Mouse (Mus musculus) heart, postnatal 0 days (tissue): ENCODE data around the gene Primpol.

Source experiments
- CTCF ChIP-seq: IDR thresholded peaks from 2 replicates; pipeline ENCODE4 v1.5.1; 2016; ENCODE audit warnings: antibody characterized with exemption, control low read depth, low read depth
- EP300 ChIP-seq: IDR thresholded peaks from 2 replicates; pipeline ENCODE4 v1.6.1; 2016; ENCODE audit warnings: antibody characterized with exemption, low read depth

DNA sequence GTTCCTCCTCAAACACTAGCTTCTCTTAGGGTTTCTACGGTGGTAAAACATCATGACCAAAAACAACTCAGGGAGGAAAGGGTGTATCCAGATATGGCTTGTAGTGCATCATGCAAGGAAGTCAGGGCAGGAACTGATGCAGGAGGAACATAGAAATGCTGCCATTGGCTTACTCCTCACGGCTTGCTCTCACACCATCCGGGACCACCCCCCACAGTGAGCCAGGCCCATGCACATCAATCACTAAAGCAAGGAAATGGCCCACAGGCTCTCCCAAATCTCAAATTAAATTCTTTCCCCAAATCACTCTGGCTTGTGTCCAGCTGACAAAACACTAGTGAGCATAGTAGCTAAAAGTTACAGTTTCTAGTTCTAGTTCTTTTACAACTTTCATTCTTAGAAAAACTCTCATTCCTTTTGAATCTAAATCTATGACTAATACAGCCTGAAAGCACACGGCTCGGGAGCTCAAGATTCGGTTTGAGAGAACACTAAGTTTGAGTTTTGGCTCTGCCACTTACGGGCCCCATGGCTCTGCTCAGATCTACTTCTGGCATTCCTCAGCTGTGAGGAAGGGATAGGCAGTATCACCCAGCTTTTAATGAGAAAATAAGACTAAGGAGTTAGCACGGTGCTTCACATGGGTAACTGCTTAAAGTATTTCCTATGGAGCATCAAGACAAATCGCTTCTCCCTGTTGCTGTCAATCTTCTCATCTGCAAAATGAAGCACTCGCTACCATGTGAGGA is 15.9 kb downstream of the Primpol start:
- no peak for TF ChIP-seq CTCF
- no peak for TF ChIP-seq EP300
